Mouse (Mus musculus): ENCODE data around the gene Lsm14b.
A peak's percentile ranks its signal among the peaks of the same experiment; 100 is the strongest.

Lsm14b gene

GRCm38 (mm10) chr2:180020091-180020661 lies 4.6 kb upstream of the Lsm14b start:
- no peak for DNase-seq

DNA sequence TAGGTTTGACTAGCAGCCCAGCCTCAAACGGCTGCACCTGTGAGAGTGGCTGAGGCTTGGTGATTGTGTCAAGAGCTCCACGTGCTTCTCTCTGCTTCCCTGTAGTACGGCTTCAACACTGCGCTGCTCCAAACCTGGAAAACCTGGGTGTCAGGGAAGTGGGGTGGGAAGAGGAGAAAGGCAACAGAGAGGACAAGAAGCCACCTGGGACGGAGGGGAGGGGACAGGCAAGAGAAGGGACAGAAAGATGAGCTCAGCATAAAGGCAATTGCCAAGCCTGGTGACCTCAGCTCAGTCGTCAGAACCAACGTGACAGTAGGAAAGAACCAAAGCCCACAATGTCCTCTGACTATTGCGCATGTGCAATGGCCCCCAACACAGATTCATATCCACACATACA lies 3.9 kb upstream of the Lsm14b start:
- DNase-seq, result no peak

GRCm38 (mm10) chr2:180022751-180023150 lies 2.0 kb upstream of the Lsm14b start:
- no peak for DNase-seq

DNA sequence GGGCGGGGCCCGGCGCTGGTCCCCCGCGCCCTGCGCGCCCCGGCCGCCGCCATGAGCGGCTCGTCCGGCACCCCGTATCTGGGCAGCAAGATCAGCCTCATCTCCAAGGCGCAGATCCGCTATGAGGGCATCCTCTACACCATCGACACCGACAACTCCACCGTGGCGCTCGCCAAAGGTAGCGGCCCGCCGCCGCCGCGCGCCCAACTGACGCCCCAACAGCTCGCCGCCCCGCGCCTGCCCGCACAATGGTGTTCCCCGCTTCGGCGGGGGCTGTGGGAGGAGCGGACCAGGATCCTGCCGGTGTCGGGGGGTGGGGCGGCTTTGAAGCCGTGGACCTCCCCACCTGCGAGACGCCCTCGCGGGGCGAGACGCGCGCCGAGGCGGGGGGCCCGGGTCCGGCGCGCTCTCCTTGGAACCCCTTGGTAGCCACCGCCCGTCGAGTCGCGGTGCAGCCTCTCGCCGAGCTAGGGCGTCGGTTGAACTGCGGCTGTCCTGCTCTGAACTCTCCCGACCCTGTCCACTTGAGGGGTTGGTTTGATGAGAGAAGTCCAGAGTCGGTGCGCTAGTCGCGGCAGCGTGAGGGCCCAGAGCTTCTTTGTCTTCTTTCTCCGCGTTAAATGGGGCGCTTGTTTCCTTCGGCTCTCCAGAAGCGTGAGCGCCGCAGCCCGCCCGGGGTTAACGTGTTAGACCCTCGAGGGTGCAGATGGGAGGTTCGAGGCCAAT lies 511 bp downstream of the Lsm14b start:
- peak; percentile 58 for DNase-seq

- DNase-seq, result no peak
These were observed 1.0 kb downstream of the Lsm14b start for GRCm38 (mm10) chr2:180025861-180026200.

GRCm38 (mm10) chr2:180027768-180028167 lies 3.0 kb downstream of the Lsm14b start:
- DNase-seq, result no peak

- no peak for DNase-seq
These were observed 6.5 kb downstream of the Lsm14b start for GRCm38 (mm10) chr2:180031270-180031669.

- DNase-seq, result no peak
These were observed 8.1 kb downstream of the Lsm14b start for GRCm38 (mm10) chr2:180032925-180033324.

- no peak for DNase-seq
These were observed 9.2 kb downstream of the Lsm14b start for GRCm38 (mm10) chr2:180033956-180034355.

DNA sequence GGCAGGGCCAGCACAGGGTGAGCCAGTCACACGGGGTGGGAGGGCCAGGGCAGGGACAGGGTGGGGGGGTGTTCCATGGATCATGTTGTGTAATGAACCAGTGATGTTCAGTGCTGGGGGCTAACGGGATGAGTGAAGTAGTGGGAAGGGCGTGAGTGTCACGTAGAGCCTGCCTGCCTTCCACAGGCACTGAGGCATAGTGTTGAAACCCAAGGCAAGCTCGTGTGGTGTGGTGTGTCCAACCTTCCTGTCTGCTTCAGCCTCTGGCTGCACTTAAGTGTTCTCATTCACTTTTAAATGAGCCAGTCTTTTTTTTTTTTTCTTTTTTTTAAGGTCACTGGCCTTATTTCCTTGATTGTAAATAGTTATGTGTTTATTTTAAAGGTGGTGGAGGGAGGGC lies 10.0 kb downstream of the Lsm14b start:
- DNase-seq, result no peak

- DNase-seq, result no peak
These were observed 15.6 kb downstream of the Lsm14b start for GRCm38 (mm10) chr2:180040406-180040805.

GRCm38 (mm10) chr2:180041577-180042255 lies 16.9 kb downstream of the Lsm14b start:
- DNase-seq, result no peak

DNA sequence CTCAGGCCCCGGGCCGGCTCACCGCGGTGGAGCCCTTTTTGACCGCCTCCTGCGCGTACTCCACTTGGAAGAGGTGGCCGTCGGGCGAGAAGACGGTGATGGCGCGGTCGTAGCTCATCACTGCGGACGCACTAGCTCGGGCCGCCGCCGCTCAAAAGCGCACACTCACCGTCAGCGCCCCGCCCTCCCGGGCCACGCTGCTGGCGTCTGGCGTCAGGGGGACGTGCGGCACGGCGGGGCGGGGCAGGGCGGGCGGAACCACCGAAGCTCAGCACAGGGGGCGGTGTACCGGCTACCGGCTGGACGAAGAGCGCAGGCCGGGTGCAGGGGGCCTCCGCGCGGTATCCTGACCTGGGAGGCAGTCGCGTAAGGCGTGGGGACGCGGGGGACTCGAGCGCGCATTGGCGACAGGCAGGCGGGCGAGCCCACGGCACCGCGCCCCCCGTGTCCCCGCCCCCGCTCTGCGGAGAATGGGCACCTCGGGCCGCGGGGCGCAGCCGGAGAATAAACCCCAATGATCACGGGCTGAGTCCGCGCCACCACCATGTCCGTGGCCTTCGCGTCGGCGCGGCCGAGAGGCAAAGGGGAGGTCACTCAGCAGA lies 17.6 kb downstream of the Lsm14b start, which contains the start of the genes Psma7 and Ss18l1:
Gene Psma7, minus strand, starts transcription at position 178 of the 602 bp plus-strand sequence.
Gene Ss18l1, plus strand, starts transcription at position 254 of the 602 bp plus-strand sequence.
- peak; percentile 95 for DNase-seq

GRCm38 (mm10) chr2:180042858-180043515 lies 18.2 kb downstream of the Lsm14b start:
- peak; percentile 85 for DNase-seq

GRCm38 (mm10) chr2:180045283-180045682 lies 20.5 kb downstream of the Lsm14b start:
- peak; percentile 71 for DNase-seq

DNA sequence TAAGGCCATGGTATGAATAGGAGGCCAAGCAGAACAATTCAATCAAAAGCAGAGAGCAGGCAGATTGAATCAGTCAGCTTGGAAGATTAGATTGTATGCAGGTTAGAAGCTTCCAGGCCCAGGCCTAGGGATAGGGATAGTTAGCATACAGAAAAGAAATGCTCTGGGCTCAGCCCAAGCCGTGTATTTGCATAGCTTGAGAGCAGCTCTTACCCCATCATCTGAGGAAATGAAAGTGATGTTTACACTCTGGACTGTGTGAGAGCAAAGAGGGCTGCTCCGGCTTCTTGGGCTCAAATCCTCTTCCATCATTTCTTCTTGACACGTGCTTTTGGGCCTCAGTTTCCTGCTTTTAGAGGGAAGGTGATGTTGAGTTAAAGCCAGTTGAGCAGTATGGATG lies 22.8 kb downstream of the Lsm14b start:
- DNase-seq, result no peak

DNA sequence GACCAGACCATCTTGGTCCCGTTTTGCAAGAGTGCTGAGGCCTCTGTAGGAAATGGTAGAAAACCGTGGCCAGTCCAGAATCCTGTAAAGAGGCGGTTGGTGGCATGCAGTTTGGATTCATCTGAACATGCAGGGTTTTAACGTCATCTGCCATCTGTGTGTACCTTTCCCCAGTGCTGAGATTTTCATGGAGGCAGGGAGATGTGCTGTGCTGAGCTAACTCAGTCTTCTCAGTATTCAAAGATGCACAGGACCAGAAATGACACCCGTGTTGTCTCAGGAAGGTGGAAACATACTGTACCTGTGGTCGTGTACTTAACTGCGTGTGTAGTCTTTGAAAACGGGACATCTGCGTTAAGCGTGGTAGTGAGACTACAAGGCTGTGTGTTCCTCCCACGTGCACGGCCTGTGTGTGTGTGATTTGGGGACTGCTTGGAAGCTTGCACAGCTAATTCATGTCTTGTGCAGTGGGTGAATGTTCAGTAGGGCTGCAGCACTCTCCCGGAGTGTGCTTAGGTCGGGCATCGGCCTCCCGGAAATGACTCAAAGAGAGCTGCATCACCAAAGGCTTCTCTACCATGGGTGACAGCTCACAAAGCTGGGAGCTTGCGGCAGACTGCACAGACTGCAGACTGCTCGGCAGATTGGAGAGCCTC lies 23.3 kb downstream of the Lsm14b start:
- no peak for DNase-seq

- DNase-seq, result peak; percentile 84
These were observed 26.2 kb downstream of the Lsm14b start for GRCm38 (mm10) chr2:180050986-180051385.

DNA sequence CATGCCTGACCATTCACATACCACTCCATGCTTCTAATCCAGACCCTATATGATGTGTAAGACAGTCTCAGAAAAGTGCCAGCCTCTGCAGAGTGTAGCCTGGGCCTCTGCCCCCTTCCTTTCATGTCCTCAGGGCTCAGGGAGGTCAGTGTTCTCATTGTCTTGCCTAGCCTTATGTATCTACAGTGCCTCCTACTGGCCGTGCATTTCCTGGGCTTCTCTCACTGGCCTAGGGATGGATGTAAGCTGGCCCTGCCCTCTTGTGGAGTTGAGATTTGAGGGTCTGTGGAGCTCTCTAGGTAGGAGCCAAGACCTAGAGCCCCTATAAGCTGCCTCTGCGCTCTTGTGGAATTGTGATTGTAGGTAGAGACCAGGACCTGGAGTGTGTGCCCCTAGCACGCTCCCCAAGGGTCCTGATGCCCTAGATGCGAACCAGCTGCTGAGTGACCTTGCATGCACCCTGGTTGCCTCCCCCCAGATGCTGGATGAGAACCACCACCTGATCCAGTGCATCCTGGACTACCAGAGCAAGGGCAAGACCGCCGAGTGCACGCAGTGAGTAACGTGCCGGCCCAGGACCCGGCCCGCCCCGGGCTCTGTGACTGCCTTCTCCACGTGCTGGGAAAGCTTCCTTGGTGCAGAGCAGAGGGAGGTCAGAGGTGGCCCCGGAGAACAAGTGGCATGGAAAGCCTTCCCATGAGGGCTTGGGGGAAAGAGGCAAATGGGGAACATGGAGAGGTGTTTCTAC lies 27.4 kb downstream of the Lsm14b start:
- peak; percentile 49 for DNase-seq

- no peak for DNase-seq
These were observed 28.2 kb downstream of the Lsm14b start for GRCm38 (mm10) chr2:180053001-180053400.

DNA sequence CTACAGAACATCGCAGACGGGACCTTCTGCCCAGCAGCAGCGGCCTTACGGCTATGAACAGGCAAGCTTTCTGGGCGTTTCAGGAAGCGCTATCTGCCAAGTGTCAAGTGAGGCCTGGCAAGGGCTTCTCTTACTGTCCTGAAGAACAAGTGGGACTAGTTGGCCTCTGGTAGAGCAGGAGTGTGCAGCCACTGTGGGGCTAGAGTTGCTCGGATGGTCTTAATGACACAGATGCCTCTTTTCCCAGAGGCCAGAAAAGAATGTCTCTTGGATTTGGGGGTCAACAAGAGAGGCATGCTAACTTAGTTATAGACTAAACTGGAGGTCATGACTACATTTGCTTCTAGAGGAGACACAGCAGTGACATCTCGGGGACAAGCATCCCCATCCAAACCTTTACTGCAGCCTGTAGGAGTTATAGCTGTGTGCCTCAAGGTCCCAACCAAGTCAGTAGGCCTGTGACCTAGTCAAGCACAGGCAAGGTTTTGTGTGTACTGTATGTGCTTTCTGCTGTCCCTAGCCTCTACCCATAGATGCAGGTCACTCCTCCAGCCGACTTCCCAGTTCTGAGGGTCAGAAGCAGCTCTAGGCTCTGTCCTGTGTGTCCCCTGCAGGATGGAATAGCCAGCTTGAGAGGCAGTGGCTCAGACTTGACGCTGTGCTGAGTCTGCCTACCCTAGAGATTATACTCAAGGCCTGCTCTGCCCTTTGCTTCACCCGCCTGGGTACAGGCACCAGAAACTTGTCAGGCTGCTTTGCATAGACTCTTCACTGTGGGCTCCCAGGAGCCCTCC lies 38.7 kb downstream of the Lsm14b start:
- DNase-seq, result no peak

Measured in retina, postnatal 1 day (tissue).